Mouse (Mus musculus) liver, embryonic 14 days (tissue): ENCODE data around the gene Irgm1. TPM values are rescaled to one million over a fixed set of nuclear protein-coding genes. Genes with fewer than 3 reads are reported as not detected.

Experiments used
- polyA plus RNA-seq: library from polyadenylated mRNA; depleted of rRNA; stranded (reverse); fragments of >200 nt; gene quantifications from 2 replicates; pipeline ENCODE4 v1.2.3, GENCODE M21; 2012; rRNA removed

The Irgm1 gene
- polyA plus RNA-seq = 13.2 and 17.2 TPM in 2 replicates

DNA sequence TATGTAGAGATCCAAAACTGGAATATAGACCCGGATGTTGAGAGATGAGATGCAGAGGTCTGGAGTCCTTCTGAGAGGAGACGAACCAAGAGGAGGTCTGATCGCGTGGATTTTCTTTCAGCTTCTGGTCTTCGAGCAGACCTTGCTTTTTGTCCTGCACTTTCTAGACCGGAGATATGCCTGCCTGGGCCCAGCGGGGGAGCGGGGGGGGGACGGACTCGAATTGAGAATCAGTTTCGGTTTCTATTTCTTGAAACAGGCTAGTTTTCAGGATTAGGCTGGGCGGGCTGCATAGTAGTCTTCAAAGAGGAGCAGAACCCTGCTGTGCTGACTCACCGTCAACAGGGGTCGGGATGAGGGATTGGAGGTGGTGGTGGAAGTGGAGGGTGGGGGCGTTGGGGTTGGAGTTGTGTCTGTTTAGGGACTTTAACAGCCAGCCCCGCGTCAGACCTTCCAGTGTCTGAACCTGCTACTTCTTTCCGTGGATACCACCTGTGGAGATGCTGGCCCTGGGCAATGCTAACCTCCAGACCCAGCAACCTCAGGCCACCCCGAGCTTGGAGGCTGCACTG lies at the start of gene Irgm1:
Irgm1 (minus strand) TSS at position 483 of the 572 bp plus-strand sequence.

DNA sequence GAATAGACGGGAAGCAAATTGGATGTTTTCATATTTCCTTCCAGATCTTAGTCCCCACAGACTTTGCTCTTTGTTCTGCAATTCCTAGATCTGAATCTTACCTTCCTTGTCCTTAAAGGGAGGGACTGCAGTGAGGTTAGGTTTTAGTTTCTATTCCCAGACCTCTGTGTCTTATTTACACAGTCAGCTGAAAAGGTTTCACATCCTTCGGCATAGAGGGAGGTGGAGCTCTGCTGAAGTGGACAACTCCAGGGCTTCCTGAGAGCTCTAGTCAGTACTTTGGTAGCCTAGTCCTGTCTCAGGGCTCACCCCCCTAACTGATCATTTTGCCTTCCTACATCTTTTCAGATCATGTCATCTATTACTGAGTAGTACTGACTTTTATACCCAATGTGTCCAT lies 30.5 kb upstream of the Irgm1 start, which contains the start of gene Gm5431:
Gm5431 (minus strand) TSS at position 194 of the 400 bp plus-strand sequence.

DNA sequence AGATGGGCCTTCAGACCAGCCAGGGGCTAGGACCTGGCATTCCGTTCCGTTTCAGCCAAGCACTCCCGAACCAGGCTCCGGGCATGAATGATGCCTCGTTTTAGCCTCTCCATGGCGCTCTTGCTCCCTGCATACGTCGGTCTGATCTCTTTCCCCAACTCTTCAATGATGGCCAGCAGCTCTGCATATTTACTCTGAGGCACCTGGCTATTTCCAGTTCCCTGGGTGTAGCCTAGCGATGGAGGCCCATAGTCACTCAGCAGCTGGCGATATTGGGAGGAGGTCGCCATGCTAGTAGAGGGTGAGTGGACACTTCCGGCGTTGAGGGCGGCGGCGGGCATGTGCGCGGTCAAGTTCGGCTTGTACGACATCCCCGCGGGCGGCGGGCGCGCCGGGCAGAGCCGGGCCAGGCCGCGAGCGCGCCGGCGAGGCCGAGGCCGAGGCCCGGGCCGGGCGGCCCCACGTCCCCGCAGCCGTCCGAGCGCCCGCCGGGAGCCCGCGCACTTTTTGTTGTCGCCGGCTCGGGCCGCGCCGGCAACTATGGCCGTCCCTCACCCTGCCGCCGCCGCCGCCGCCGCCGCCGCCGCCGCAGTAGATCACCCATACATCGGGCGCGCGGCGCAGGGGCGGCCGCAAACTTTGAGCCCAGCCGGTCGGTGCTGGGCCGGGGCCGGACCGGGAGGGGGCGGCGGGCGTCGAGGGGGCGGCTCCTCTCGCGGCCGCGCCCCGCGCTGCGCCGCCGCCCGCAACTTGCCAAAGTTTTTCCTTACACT lies 45.3 kb downstream of the Irgm1 start, which contains the start of the genes Trim7 and Gm12184:
Trim7 (plus strand) TSS at position 162 of the 773 bp plus-strand sequence.
Gm12184 (minus strand) TSS at position 677 of the 773 bp plus-strand sequence.

DNA sequence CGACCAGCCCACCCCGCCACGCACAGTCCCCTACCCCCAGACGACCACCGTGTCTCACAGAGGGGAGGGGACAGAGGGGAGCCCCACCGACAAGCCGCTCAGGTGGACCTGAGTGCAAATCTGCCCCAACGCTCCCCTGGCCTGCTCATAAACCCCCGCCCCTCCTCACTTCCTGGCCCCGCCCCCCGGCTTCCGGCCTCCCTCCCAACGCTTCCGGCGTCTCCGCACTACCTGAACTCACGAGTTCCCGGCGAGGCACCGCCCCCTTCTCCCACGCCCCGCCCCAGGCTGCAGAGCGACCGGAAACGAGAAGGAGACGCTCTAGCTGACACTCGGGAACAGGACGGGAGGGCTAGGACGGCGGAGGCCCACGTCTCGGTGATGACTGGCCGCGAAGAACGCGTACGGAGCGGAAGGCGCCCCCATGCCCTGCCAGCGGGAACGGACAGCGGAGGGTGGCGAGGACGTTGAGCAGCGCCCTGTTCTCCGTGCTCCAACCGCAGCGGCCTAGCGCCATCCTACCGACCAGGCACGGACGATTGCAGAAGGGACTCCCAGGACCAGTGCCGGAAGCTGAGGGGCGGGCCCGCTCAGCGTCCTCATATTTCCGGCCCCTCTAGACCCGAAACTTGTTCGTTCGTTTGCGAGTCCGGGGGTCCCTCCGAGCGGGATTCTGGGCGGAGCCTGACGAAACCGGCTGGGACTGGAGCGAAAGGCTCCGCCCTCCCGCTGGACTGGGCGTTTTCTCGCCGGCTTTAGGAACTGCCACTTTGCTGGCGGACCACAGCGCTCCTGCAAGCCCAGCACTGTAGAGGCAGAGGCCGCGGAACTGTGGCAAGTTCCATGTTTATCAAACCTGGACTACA lies 54.5 kb downstream of the Irgm1 start, which contains the start of gene Trim41:
Trim41 (minus strand) TSS at position 554 of the 866 bp plus-strand sequence.

Other genes with a start within 250 kb of the Irgm1 start
- 1,034 and 1,157 TPM in 2 replicates for gene Rack1, start 71.4 kb downstream of the Irgm1 start, polyA plus RNA-seq
- gene Trim41, start 54.3 kb downstream of the Irgm1 start, polyA plus RNA-seq = 9.3 and 10.6 TPM in 2 replicates
- 0.12 and 0.15 TPM in 2 replicates for gene Trim7, start 45.5 kb downstream of the Irgm1 start, polyA plus RNA-seq
- gene Gm12184, start 45.0 kb downstream of the Irgm1 start, polyA plus RNA-seq = 11.3 and 14.5 TPM in 2 replicates
- 0.19 and 0.29 TPM in 2 replicates for gene Gm5431, start 30.5 kb upstream of the Irgm1 start, polyA plus RNA-seq
- gene Psme2b, start 74.5 kb upstream of the Irgm1 start, polyA plus RNA-seq = 0.66 and 1.5 TPM in 2 replicates
- gene Olfr56, start 107.2 kb upstream of the Irgm1 start, polyA plus RNA-seq = 0.15 and 0.20 TPM in 2 replicates
- 0.29 and 0.32 TPM in 2 replicates for gene 9930111J21Rik1, start 107.7 kb upstream of the Irgm1 start, polyA plus RNA-seq
- gene Gm12185, start 120.5 kb upstream of the Irgm1 start, polyA plus RNA-seq = 0.01 TPM in 2 replicates
- 0.50 and 0.55 TPM in 2 replicates for gene Tgtp1, start 122.5 kb upstream of the Irgm1 start, polyA plus RNA-seq
- 0.64 and 0.95 TPM in 2 replicates for gene 9930111J21Rik2, start 179.6 kb upstream of the Irgm1 start, polyA plus RNA-seq
- 0.33 and 0.53 TPM in 2 replicates for gene Tgtp2, start 192.5 kb upstream of the Irgm1 start, polyA plus RNA-seq
- 3.7 and 4.6 TPM in 2 replicates for gene Ifi47, start 204.9 kb upstream of the Irgm1 start, polyA plus RNA-seq
- 0.02 TPM in 1 of 2 replicates, not detected in the other for gene Olfr1396, start 243.2 kb upstream of the Irgm1 start, polyA plus RNA-seq